Mouse (Mus musculus) cerebellum, adult 9-11 months (tissue): ENCODE measurements around the gene Zfp445.
"Not testable (repeated sequence)": the region's sequence is repeated elsewhere in the genome, so short reads cannot be mapped to it uniquely, and the experiment has no call there.

Source experiments
- DNase-seq: peaks from one replicate; pipeline ENCODE4 v3.0.0; 2022

Gene Zfp445

DNA sequence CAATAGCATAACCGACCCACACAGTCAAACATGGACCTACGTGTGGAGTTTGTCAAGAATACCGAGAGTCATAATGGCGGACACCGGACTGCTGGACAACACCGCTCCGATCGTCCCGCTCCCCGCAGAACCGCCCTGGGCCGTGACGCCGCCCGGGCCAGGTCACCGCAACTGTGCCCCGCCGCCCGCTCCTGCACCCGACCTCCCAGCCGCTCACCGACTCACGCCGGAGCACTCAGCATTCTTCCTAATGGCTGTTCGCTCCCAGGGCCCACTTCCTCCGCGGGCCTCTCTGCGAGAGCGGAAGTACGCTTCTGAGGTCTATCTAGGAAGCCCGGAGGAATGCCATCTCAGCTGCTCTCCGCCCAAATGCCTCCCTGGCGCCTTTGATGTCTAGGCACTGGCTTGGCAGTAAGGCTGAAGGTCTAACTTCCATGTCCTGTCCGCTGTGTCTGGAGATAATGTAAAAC, at the start of gene Zfp445:
Gene Zfp445 (minus strand): TSS at position 310 of the 470 bp plus-strand sequence.
- peak; percentile 83 for DNase-seq

DNA sequence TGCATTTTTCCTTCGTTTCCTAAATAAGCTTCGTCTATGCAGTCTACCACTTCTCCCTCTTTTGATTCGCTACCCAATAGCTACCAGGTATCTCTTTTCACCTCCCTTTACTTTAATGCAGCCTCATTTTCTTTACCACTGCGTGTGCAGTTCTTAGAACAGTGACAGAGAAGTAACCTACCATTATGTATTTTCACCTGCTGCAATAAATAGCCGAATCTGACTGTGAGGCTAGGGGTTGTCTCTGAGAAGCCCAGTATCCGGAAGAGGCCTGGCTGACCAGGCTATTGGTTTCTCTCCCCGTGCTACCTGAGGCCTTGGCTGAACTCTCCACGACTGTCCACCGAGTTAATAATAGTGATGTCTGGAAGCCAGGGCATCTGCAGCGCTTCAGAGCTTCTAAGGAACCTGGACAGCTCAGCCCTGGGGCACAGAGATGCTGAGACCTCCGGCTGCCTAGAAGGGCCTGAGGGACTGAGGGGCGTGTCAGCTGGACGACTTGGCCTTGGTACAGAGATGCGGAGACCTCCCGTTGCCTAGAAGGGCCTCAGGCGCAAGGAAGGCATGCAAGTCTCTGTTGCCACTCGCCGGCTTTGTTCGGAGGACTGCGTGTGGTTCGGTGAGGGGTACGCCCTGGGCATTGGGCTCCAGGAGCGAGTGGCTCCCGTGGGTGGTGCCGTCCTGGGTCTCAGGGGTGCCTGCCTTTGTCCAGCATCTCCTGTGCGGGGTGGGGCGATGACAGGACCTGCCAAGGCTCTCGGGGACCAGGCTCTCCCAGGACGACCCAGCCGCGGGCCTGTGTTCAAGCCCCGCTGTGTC, 37.1 kb upstream of the Zfp445 start:
- DNase-seq: peak; percentile 84

- DNase-seq: no peak
These were observed 35.2 kb upstream of the Zfp445 start for GRCm38 (mm10) chr9:122901047-122901446.

GRCm38 (mm10) chr9:122886372-122887179, 20.8 kb upstream of the Zfp445 start:
- peak; percentile 74 for DNase-seq

GRCm38 (mm10) chr9:122885385-122885784, 19.6 kb upstream of the Zfp445 start, which contains the start of gene Zkscan7:
Gene Zkscan7, plus strand, starts transcription at chr9:122885685.
- DNase-seq: no peak

- DNase-seq: no peak
These were observed 9.3 kb upstream of the Zfp445 start for GRCm38 (mm10) chr9:122875145-122875544.

- no peak for DNase-seq
These were observed 8.8 kb upstream of the Zfp445 start for GRCm38 (mm10) chr9:122874653-122875052.

- DNase-seq: no peak
These were observed 6.8 kb upstream of the Zfp445 start for GRCm38 (mm10) chr9:122872595-122872994.

- DNase-seq: no peak
These were observed 386 bp upstream of the Zfp445 start for GRCm38 (mm10) chr9:122866192-122866591.

DNA sequence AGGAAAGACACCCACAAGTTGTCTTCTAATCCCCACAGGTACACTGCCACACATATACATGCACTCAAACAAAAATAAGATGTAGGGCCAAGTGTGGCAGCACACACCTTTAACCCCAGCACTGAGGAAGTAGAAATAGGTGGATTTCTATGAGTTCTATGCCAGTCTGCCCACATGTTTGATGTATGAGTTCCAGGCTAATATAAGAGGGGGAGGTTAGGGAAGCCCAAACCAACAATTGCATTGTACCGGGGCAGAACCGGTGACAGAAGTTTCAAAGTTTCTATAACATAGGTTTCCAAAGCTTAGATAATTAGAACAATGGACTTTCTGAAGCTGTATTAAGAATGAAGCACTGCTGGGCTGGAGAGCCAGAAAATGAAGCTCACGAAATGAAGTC, 958 bp downstream of the Zfp445 start:
- DNase-seq: no peak

GRCm38 (mm10) chr9:122863731-122864130, 2.1 kb downstream of the Zfp445 start:
- DNase-seq: no peak

- no peak for DNase-seq
These were observed 5.1 kb downstream of the Zfp445 start for GRCm38 (mm10) chr9:122860752-122861151.

DNA sequence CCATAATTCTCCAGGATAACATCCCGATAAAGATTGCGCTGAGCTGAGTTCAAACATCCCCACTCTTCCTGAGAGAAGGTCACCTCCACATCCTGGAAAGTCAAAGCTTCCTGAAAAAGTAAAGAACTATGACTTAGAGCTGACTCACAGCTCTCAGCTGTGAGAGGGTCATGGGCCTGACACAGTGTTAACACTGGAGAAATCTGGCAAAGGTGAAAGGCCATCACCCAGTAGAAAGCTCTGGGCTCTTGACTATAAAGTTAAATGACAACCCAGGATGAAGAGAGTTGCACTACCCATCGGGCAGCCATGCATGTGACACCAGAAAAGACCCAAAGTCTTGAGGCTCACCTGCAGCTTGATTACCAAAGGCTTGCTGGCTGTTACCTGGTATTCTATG, 9.1 kb downstream of the Zfp445 start:
- DNase-seq: no peak

DNA sequence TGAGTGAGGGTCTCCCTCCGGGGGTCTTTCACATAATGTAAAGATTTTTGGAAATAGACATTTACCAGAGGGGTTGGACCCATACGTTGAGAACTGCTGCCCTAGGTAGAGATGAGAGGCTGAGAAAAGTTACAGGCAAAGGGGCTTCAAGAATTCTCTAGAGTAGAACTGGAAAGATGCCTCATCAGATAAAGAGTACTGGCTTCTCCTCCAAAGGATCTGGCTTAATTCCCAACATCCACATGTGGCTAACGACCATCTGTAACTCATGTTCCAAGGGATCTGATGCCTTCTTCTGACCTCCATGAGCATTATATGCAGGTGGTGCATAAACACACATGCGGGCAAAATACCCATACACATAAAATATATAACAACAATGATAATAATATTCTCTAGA, 10.2 kb downstream of the Zfp445 start:
- DNase-seq: no peak

- not testable (repeated sequence) for DNase-seq
These were observed 10.7 kb downstream of the Zfp445 start for GRCm38 (mm10) chr9:122855141-122855540.

- no peak for DNase-seq
These were observed 11.3 kb downstream of the Zfp445 start for GRCm38 (mm10) chr9:122854526-122854925.

DNA sequence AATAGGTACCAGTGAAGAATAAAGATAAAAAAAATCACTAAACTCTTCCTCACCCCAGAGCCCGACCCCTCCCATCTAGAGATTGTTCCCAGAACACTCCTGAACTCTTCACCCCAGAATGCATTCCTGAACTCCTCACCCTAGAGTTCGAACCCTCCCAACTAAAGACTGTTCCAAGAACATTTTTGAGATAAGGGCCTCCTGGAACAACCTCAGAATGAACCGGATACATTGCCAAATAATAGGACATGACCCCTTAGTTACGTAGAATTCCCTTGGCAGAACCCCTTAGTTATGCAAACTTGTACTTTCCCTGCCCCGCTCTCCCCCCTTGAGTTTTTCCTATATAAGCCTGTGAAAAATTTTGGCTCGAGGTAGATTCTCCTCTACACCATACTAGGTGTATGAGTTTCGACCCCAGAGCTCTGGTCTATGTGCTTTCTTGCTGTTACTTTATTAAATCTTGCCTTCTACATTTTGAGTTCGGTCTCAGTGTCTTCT, 17.9 kb downstream of the Zfp445 start:
- DNase-seq: not testable (repeated sequence)

- DNase-seq: peak; percentile 28
These were observed 19.6 kb downstream of the Zfp445 start for GRCm38 (mm10) chr9:122846156-122846555.

DNA sequence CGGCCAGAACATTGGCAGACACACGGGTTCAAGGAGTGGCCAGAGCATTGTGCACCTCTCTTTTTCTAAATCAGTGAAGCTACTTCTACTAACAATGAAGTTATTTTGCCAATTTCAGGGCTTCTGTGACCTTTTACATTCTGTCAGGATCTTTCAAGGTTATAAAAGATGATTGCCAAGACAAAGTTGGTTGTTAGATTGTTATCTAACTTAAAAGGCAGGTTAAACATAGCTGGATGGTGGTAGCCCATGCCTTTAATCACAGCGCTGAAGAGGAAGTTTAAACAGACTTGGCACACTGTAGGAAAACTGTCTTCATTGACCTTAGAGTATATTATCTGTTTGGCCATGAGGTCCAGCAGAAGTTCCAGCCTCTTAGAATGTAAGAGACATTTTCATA, 20.2 kb downstream of the Zfp445 start:
- no peak for DNase-seq

DNA sequence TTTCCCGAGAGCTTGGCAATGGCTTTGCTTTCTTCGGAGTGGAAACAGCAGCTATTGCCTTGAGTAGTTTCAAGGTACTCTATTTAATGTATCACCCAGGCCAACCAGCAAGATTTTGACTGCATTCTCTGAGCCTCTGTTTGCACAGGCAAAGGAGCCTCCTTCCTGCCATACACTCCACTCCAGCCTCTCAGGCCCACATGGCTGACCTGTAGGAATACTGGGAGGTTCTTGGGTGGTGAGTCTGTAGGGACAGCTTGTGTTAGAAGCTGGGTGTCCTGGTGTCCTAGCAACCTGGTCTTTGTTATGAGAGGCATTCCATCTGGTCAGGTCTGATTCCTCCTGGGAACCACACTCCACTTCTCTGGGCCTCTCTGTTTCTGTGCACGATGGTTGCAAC, 22.0 kb downstream of the Zfp445 start, which contains the start of gene Gm35549:
Gene Gm35549 (minus strand): TSS at position 276 of the 400 bp plus-strand sequence.
- DNase-seq: no peak

DNA sequence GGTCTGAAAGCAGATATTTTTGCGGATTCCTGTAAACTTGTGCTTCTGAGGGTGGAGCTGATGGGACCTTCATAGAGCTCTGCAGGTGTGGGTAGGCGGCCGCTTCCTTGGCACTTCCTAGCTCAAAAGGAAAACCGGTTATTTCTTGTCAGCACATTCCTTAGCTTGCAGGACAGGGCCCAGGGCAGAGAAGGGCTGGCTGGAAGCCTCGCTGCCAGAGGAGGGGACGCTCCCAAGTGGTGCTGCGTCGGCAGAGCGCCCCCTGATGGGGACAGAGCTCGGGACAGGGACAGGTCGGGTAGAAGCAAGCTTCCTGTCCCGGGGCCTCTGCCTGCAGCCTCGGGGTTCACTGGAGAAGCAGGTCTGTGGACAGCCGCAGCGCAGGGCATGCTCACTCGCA, 28.1 kb downstream of the Zfp445 start:
- DNase-seq: peak; percentile 10

- no peak for DNase-seq
These were observed 28.6 kb downstream of the Zfp445 start for GRCm38 (mm10) chr9:122837216-122837615.

- peak; percentile 57 for DNase-seq
These were observed 29.0 kb downstream of the Zfp445 start for GRCm38 (mm10) chr9:122836790-122837189.
